Comparison of ENCODE assay signal across 24 mouse cellular contexts in the genomic region with DNA sequence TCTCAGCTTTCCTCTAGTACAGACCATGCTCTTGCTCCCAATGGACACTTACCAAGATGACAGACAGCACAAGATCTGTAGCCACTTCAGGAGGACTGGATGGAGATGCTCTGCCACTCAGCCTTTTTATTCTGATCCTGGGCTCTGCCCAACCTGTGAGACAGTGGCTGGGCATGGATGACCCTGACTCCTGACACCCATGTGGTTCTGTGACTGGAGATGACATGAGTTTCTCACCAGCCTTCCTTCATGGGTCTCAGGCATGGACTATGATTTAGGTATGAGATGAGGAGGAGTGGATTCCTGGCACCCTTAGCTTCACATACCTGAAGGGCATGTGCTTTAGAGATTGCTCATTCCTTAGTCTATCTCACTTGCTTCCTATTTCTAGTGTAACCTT. TPM values are rescaled to one million over a fixed set of nuclear protein-coding genes. Genes with fewer than 3 reads are reported as not detected.
"Had no signal": no experiment of that assay in that cellular context is flagged by ENCODE, and none has a peak within 500 bp of the region (broad histone marks: within the 10 kb centered on the region; RNA-seq: fewer than 3 reads in every experiment).

TSS of gene Lce1b (minus strand) at position 101 of the 400 bp plus-strand sequence.

- DNase-seq: retina, postnatal 1 day; right cerebral cortex, adult 18-20 months; right cerebral cortex, postnatal 14 days; right cerebral cortex, postnatal 25 days; right cerebral cortex, postnatal 4 days; spleen, adult 18-20 months; thymus, adult 18-20 months; thymus, adult 2 months; thymus, postnatal 14 days; thymus, postnatal 25 days; thymus, postnatal 36 days; thymus, postnatal 4 days had no signal

- H3K9me3 ChIP-seq: neural tube, embryonic 12.5 days; neural tube, embryonic 13.5 days; neural tube, embryonic 15.5 days; stomach, embryonic 15.5 days had no signal

- H3K4me2 ChIP-seq: neural tube, embryonic 12.5 days; neural tube, embryonic 13.5 days; neural tube, embryonic 15.5 days; stomach, embryonic 15.5 days had no signal

- H3K36me3 ChIP-seq: neural tube, embryonic 12.5 days; neural tube, embryonic 13.5 days; neural tube, embryonic 15.5 days; stomach, embryonic 15.5 days had no signal

- H3K9ac ChIP-seq: neural tube, embryonic 12.5 days; neural tube, embryonic 13.5 days; neural tube, embryonic 15.5 days; stomach, embryonic 15.5 days had no signal

- H3K4me1 ChIP-seq: neural tube, embryonic 12.5 days; neural tube, embryonic 13.5 days; neural tube, embryonic 15.5 days; stomach, embryonic 15.5 days had no signal

- H3K27me3 ChIP-seq: neural tube, embryonic 12.5 days; neural tube, embryonic 13.5 days; neural tube, embryonic 15.5 days; stomach, embryonic 15.5 days had no signal

- H3K4me3 ChIP-seq: neural tube, embryonic 12.5 days; neural tube, embryonic 13.5 days; neural tube, embryonic 15.5 days; stomach, embryonic 15.5 days had no signal

- H3K27ac ChIP-seq: neural tube, embryonic 12.5 days; neural tube, embryonic 13.5 days; neural tube, embryonic 15.5 days; stomach, embryonic 15.5 days had no signal

RNA-seq across cellular contexts. Expression of gene Lce1b, which starts in this region (rescaled TPM):
- polyA plus RNA-seq: neural tube, embryonic 12.5 days; neural tube, embryonic 13.5 days; neural tube, embryonic 14.5 days; neural tube, embryonic 15.5 days; small intestine, adult 2 months; spleen, adult 2 months; stomach, embryonic 14.5 days; stomach, embryonic 15.5 days; stomach, embryonic 16.5 days; testis, adult 2 months; thymus, postnatal 0 days; urinary bladder, adult 2 months had no signal
